Mouse (Mus musculus): Measurements from ENCODE around the gene Olfr313.

The Olfr313 gene

DNA sequence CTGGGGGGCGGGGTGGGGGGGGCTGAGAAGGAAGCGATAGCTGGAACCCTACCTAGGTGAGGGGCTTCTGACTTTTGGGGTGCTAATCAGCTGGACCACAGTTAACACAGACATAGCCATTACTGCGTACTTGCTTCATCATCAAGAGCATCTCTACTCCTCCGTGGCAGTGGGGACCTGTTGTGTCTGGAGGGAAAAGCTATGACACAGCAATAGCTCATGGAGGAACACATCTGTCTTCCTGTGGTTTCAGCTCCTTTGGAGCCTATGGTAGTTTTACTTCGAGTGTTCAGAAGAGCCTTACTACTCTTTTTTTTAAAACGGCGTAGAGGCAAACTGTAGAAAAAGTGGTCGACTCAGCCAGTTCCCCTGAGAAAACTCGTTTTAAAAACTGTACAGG lies 32.8 kb downstream of the Olfr313 start:
- no peak for DNase-seq (ENCODE audit: low read depth, low spot score)

DNA sequence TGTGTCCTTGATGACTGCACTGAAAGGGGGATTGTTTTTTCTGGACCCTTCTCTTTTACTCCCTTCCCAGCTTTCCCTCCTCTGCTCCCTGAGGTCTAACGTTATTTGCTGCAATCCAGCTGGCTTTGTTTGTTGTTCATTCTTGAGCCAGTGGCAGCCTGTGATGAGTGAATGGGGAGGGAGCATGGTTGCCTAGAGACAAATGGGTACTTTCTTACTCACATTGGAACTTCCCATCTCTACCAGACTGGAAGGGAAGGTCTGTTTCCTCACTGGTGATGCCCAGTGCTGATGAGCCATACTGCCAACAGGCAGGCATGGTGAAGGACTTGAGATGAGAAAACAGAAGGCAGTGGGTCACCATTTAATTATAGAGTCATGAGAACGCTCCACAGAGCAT lies 34.9 kb downstream of the Olfr313 start:
- DNase-seq (ENCODE audit: low read depth, low spot score): peak; percentile 14

DNA sequence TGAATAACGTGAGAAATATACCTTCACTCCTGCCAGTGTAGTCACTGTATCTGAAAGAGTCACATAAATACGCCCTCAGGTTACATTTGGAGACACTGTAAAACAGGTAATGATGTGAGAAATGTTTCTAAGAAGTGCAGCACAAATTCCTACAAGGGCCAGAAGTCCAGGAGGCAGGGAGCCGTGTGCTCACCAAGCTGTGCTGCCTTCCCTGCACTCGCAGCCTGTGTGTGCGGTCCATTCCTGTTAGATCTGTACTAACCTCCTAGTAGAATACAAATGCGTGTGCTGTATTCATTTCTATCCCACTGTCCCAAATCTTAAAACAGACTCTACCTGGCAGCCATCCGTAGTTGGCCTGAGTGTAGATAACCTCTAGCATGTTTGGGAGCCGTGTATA lies 45.9 kb downstream of the Olfr313 start:
- DNase-seq (ENCODE audit: low read depth, low spot score): no peak

DNA sequence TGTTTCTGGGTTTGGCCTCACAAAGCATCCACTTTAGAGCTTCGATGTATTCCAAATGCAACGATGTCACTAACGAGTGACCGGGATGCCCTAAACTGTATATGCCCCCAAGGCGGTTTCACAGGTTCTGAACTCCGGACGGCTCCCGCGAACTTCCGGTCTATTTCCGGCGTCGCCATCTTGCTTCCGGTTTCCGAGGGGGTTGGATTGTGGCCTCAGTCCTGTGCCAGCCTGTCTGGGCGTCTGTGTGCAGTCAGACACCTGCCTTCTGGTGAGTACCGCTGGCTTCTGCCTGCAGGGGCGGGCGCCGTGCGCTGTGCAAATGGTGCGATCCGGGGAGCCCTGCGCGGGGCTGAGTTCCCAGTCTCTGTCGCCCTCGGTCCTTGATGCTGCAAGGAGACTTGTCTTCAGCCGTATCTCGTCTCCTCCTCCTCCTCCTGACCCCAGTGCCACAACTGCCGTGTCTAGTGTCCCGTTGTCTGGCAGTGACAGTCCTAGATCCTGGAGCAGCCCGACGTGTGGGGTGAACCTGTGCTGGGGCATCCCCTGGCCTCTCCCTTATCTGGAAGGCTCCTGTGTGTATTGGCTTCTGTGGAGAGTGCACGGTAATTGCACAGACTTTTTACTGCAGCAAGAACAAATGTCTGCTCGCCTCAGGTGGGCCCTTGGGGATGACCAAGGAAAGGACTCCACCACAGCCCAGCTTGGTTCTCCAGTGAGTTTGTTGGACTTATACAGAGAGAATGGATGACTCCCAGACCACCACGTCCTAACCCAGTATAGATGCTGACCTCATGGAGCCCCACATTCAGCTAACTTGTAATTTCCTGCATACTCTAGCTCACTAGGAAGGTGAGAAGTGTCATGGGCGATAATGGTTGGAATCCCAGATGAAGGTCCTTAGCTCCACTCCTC lies 52.5 kb downstream of the Olfr313 start, which contains the start of gene 2810021J22Rik:
TSS of gene 2810021J22Rik (plus strand) at position 178 of the 915 bp plus-strand sequence.
- DNase-seq (ENCODE audit: low read depth, low spot score): peak; percentile 91

DNA sequence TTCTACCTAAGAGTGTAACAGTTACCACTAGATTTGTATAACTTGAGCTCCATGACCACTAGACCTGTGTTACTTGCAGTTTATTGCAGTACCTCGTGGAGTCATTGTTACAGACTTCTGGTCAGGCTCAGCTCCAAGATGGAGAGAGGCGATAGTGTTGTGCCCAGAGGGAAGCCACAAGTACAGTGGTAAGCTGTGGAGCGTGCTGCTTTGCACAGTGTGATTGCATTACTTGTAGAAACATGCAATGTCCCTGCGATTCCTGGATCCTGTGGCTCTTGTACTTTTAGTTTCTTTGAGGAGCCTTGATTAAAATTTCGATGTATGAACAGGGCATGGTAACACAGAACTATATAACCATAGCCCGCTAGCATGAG lies 53.1 kb downstream of the Olfr313 start:
- DNase-seq (ENCODE audit: low read depth, low spot score): no peak

All from R1 (cell line).